Mouse (Mus musculus) neural tube, embryonic 10.5 days (tissue): Measurements from ENCODE around the gene Top2a.

ENCODE experiments used
- DNase-seq: peaks from one replicate; pipeline ENCODE4 v3.0.0-alpha.2; 2017; ENCODE audit warnings: low spot score; ENCODE audit errors: extremely low spot score

Top2a gene

GRCm38 (mm10) chr11:98983551-98983950, 40.4 kb downstream of the Top2a start:
- no peak for DNase-seq

GRCm38 (mm10) chr11:98982773-98983133, 41.2 kb downstream of the Top2a start, which contains the start of gene Gjd3:
Gene Gjd3 (minus strand): TSS chr11:98983016.
- DNase-seq = no peak

- DNase-seq = peak; percentile 81
These were observed 41.8 kb downstream of the Top2a start for GRCm38 (mm10) chr11:98981997-98982772.

- DNase-seq = no peak
These were observed 42.5 kb downstream of the Top2a start for GRCm38 (mm10) chr11:98981289-98981996.

GRCm38 (mm10) chr11:98979356-98979755, 44.6 kb downstream of the Top2a start:
- DNase-seq = no peak

GRCm38 (mm10) chr11:98978526-98979148, 45.4 kb downstream of the Top2a start:
- DNase-seq = no peak

GRCm38 (mm10) chr11:98974871-98975719, 48.9 kb downstream of the Top2a start:
- peak; percentile 76 for DNase-seq

- no peak for DNase-seq
These were observed 49.8 kb downstream of the Top2a start for GRCm38 (mm10) chr11:98974213-98974612.

GRCm38 (mm10) chr11:98973584-98973983, 50.4 kb downstream of the Top2a start:
- DNase-seq = no peak

- no peak for DNase-seq
These were observed 51.1 kb downstream of the Top2a start for GRCm38 (mm10) chr11:98972801-98973360.

GRCm38 (mm10) chr11:98972215-98972614, 51.8 kb downstream of the Top2a start:
- DNase-seq = peak; percentile 85

GRCm38 (mm10) chr11:98971316-98972031, 52.5 kb downstream of the Top2a start:
- no peak for DNase-seq

- DNase-seq = no peak
These were observed 53.6 kb downstream of the Top2a start for GRCm38 (mm10) chr11:98970191-98970925.

- peak; percentile 77 for DNase-seq
These were observed 54.5 kb downstream of the Top2a start for GRCm38 (mm10) chr11:98969496-98969927.

- peak; percentile 95 for DNase-seq
These were observed 55.1 kb downstream of the Top2a start for GRCm38 (mm10) chr11:98968716-98969495.

- DNase-seq = peak; percentile 38
These were observed 55.9 kb downstream of the Top2a start for GRCm38 (mm10) chr11:98968079-98968478.

- peak; percentile 64 for DNase-seq
These were observed 57.4 kb downstream of the Top2a start for GRCm38 (mm10) chr11:98966499-98967141.

- peak; percentile 59 for DNase-seq
These were observed 58.4 kb downstream of the Top2a start for GRCm38 (mm10) chr11:98965416-98966077.
